Mouse (Mus musculus) ES-Bruce4 (cell line): Measurements from ENCODE around the gene Cacna1d. TPM values are rescaled to one million over a fixed set of nuclear protein-coding genes. Genes with fewer than 3 reads are reported as not detected.

Source experiments
- H3K27ac ChIP-seq: 2 replicates; pipeline ENCODE4 v1.5.1; 2012; ENCODE audit warnings: low read length, inconsistent platforms; ENCODE audit not compliant: insufficient read depth
- H3K27me3 ChIP-seq: 2 replicates; pipeline ENCODE4 v1.6.1; 2012; ENCODE audit warnings: mild to moderate bottlenecking, low read length, inconsistent platforms; ENCODE audit not compliant: control insufficient read depth, poor library complexity, insufficient read depth, severe bottlenecking
- H3K36me3 ChIP-seq: 2 replicates; pipeline ENCODE4 v1.6.1; 2012; ENCODE audit warnings: inconsistent platforms, mild to moderate bottlenecking, low read length, moderate library complexity; ENCODE audit not compliant: control insufficient read depth, poor library complexity, insufficient read depth, severe bottlenecking
- H3K4me1 ChIP-seq: one replicate; pipeline ENCODE4 v1.8.1; 2011; ENCODE audit warnings: low read length; ENCODE audit not compliant: control insufficient read depth, insufficient read depth
- H3K4me3 ChIP-seq: 2 replicates; pipeline ENCODE4 v1.5.1; 2011; ENCODE audit warnings: low read depth, mild to moderate bottlenecking, low read length
- H3K9ac ChIP-seq: 2 replicates; pipeline ENCODE4 v1.6.1; 2012; ENCODE audit warnings: low read depth, mild to moderate bottlenecking, inconsistent platforms; ENCODE audit not compliant: poor library complexity, severe bottlenecking
- H3K9me3 ChIP-seq: replicated peaks from 2 replicates; pipeline ENCODE4 v1.6.1; 2012; ENCODE audit warnings: mild to moderate bottlenecking, low read length, inconsistent platforms; ENCODE audit not compliant: control insufficient read depth, poor library complexity, insufficient read depth, severe bottlenecking
- CTCF ChIP-seq: IDR thresholded peaks from one replicate; pipeline ENCODE4 v1.8.1; 2011; ENCODE audit warnings: low read depth, low read length
- EP300 ChIP-seq: IDR thresholded peaks from 2 replicates; pipeline ENCODE4 v1.6.1; 2011; ENCODE audit warnings: low read depth, low read length; ENCODE audit not compliant: insufficient read depth
- POLR2A ChIP-seq: IDR thresholded peaks from one replicate; pipeline ENCODE4 v1.8.1; 2011; ENCODE audit warnings: low read length; ENCODE audit not compliant: insufficient read depth
- polyA plus RNA-seq: library from polyadenylated mRNA; stranded (reverse); fragments of >200 nt; gene quantifications from 2 replicates; pipeline ENCODE4 v1.2.4, GENCODE M21; 2011; ENCODE audit warnings: low read depth; ENCODE audit not compliant: missing spikeins, insufficient read depth, insufficient read length

Gene Cacna1d
- polyA plus RNA-seq, 1 experiment, result 0.24 TPM

- Histone ChIP-seq H3K27ac (no peak overlapping the region), H3K9ac (no peak overlapping the region), H3K36me3 (no peaks in the 10 kb centered on the region), H3K4me1 (no peaks in the 10 kb centered on the region), H3K9me3 (no peaks in the 10 kb centered on the region), H3K27me3 (no peaks in the 10 kb centered on the region), H3K4me3 (no peak overlapping the region)
- no peak for TF ChIP-seq POLR2A
- no peak for TF ChIP-seq CTCF
- TF ChIP-seq EP300, result no peak
Observed at GRCm38 (mm10) chr14:30248811-30249210, 242.4 kb downstream of the Cacna1d start.

GRCm38 (mm10) chr14:30248121-30248520 is 243.1 kb downstream of the Cacna1d start:
- no peak overlapping the region for H3K9ac ChIP-seq
- no peak overlapping the region for H3K27ac ChIP-seq
- no peaks in the 10 kb centered on the region for H3K36me3 ChIP-seq
- TF ChIP-seq EP300, result no peak
- TF ChIP-seq POLR2A, result no peak
- no peak for TF ChIP-seq CTCF
- H3K4me1 ChIP-seq, result no peaks in the 10 kb centered on the region
- H3K4me3 ChIP-seq, result no peak overlapping the region
- H3K9me3 ChIP-seq, result no peaks in the 10 kb centered on the region
- H3K27me3 ChIP-seq, result no peaks in the 10 kb centered on the region

- TF ChIP-seq EP300, result no peak
Observed at GRCm38 (mm10) chr14:30247606-30248005, 243.6 kb downstream of the Cacna1d start.

GRCm38 (mm10) chr14:30244776-30245175 is 246.5 kb downstream of the Cacna1d start:
- no peak overlapping the region for H3K9ac ChIP-seq

More at GRCm38 (mm10) chr14:30247606-30248005, 243.6 kb downstream of the Cacna1d start:
- Histone ChIP-seq H3K9me3 (no peaks in the 10 kb centered on the region), H3K27me3 (no peaks in the 10 kb centered on the region), H3K36me3 (no peaks in the 10 kb centered on the region), H3K4me3 (no peak overlapping the region), H3K9ac (no peak overlapping the region), H3K27ac (no peak overlapping the region), H3K4me1 (no peaks in the 10 kb centered on the region)

GRCm38 (mm10) chr14:30242818-30243205 is 248.4 kb downstream of the Cacna1d start:
- H3K27ac ChIP-seq, result no peak overlapping the region
- TF ChIP-seq EP300, result no peak
- TF ChIP-seq POLR2A, result no peak
- no peak for TF ChIP-seq CTCF
- no peaks in the 10 kb centered on the region for H3K36me3 ChIP-seq
- no peak overlapping the region for H3K9ac ChIP-seq
- no peaks in the 10 kb centered on the region for H3K4me1 ChIP-seq
- no peak overlapping the region for H3K4me3 ChIP-seq
- no peaks in the 10 kb centered on the region for H3K27me3 ChIP-seq
- H3K9me3 ChIP-seq, result no peaks in the 10 kb centered on the region

More at GRCm38 (mm10) chr14:30244776-30245175, 246.5 kb downstream of the Cacna1d start:
- no peaks in the 10 kb centered on the region for H3K9me3 ChIP-seq
- no peak overlapping the region for H3K4me3 ChIP-seq
- no peaks in the 10 kb centered on the region for H3K27me3 ChIP-seq
- no peaks in the 10 kb centered on the region for H3K36me3 ChIP-seq
- no peak for TF ChIP-seq CTCF
- TF ChIP-seq POLR2A, result no peak
- TF ChIP-seq EP300, result no peak
- no peak overlapping the region for H3K27ac ChIP-seq
- H3K4me1 ChIP-seq, result no peaks in the 10 kb centered on the region

- H3K9me3 ChIP-seq, result no peaks in the 10 kb centered on the region
- H3K4me3 ChIP-seq, result no peak overlapping the region
- H3K4me1 ChIP-seq, result no peaks in the 10 kb centered on the region
- no peaks in the 10 kb centered on the region for H3K27me3 ChIP-seq
- no peaks in the 10 kb centered on the region for H3K36me3 ChIP-seq
- no peak overlapping the region for H3K27ac ChIP-seq
- TF ChIP-seq POLR2A (no peak), EP300 (no peak), CTCF (no peak)
- H3K9ac ChIP-seq, result no peak overlapping the region
Observed at GRCm38 (mm10) chr14:30242166-30242817, 249.0 kb downstream of the Cacna1d start.
